Mouse (Mus musculus): ENCODE data around the gene Mybl2. TPM values are rescaled to one million over a fixed set of nuclear protein-coding genes. Genes with fewer than 3 reads are reported as not detected.

Gene Mybl2
- polyA plus RNA-seq, 1 experiment from 2014 or later, result 21.0 TPM

GRCm38 (mm10) chr2:163123496-163123895, 69.0 kb downstream of the Mybl2 start:
- WGBS, result 93% methylated on average over 5 of the region's 5 CpGs
- no peak overlapping the region for H3K4me2 ChIP-seq (replicated peaks)
- ATAC-seq (ENCODE audit: low FRiP score, low read depth), result no peak
- H3K9ac ChIP-seq, result no peak overlapping the region
- no peak overlapping the region for H3K4me3 ChIP-seq
- H3K4me1 ChIP-seq, result peaks cover 11% of the 10 kb centered on the region
- peaks cover 6% of the 10 kb centered on the region; the same call in 1 of the 2 replicates for H3K27me3 ChIP-seq (replicated peaks)
- H3K27ac ChIP-seq, result no peak overlapping the region
- H3K36me3 ChIP-seq, result no peaks in the 10 kb centered on the region
- H3K9me3 ChIP-seq, result 0 out of 2 replicates have a peak, but pooled peaks cover 5% of the 10 kb centered on the region

- no peak for ATAC-seq (ENCODE audit: low FRiP score, low read depth)
- H3K27me3 ChIP-seq (replicated peaks), result no peaks in the 10 kb centered on the region
- no peak overlapping the region for H3K4me3 ChIP-seq
- 0 out of 2 replicates have a peak, but pooled peaks cover 5% of the 10 kb centered on the region for H3K9me3 ChIP-seq
- H3K4me2 ChIP-seq (replicated peaks), result no peak overlapping the region
- no peaks in the 10 kb centered on the region for H3K4me1 ChIP-seq
- WGBS, result 81% methylated on average over 5 of the region's 5 CpGs
- no peak overlapping the region for H3K27ac ChIP-seq
- H3K9ac ChIP-seq, result no peak overlapping the region
- H3K36me3 ChIP-seq, result no peaks in the 10 kb centered on the region
Measured at GRCm38 (mm10) chr2:163130837-163131236, 76.3 kb downstream of the Mybl2 start.

GRCm38 (mm10) chr2:163132314-163132713, 77.8 kb downstream of the Mybl2 start:
- Histone ChIP-seq H3K9ac (no peak overlapping the region), H3K36me3 (no peaks in the 10 kb centered on the region), H3K4me1 (no peaks in the 10 kb centered on the region), H3K4me3 (no peak overlapping the region), H3K4me2 (replicated peaks) (no peak overlapping the region), H3K27me3 (replicated peaks) (no peaks in the 10 kb centered on the region), H3K9me3 (0 out of 2 replicates have a peak, but pooled peaks cover 4% of the 10 kb centered on the region), H3K27ac (no peak overlapping the region)
- no peak for ATAC-seq (ENCODE audit: low FRiP score, low read depth)
- WGBS, result 85% methylated on average over 5 of the region's 5 CpGs

Small RNAs within 50 kb of the gene (microRNA-seq; reads per million reads assigned to microRNA genes)
- gene Gm22174 (not detected), gene Mir7003 (not detected)

Other genes with a start within 250 kb of the Mybl2 start
- 222 and 241 TPM in 2 replicates for gene Srsf6, start 123.2 kb upstream of the Mybl2 start, polyA plus RNA-seq (2016; fragmentation: Nextera tagmentation; extraction: Ambion mirVana)
- gene L3mbtl1, start 111.2 kb upstream of the Mybl2 start, polyA plus RNA-seq (2016; fragmentation: Nextera tagmentation; extraction: Ambion mirVana), result 0.28 and 0.49 TPM in 2 replicates
- 0.08 TPM in 1 of 2 replicates, not detected in the other for gene Sgk2, start 67.4 kb upstream of the Mybl2 start, polyA plus RNA-seq (2016; fragmentation: Nextera tagmentation; extraction: Ambion mirVana)
- 46.8 and 48.4 TPM in 2 replicates for gene Ift52, start 37.3 kb upstream of the Mybl2 start, polyA plus RNA-seq (2016; fragmentation: Nextera tagmentation; extraction: Ambion mirVana)
- not detected in 2 replicates for gene Gtsf1l, start 33.2 kb downstream of the Mybl2 start, polyA plus RNA-seq (2016; fragmentation: Nextera tagmentation; extraction: Ambion mirVana)
- gene Tox2, start 148.4 kb downstream of the Mybl2 start, polyA plus RNA-seq (2016; fragmentation: Nextera tagmentation; extraction: Ambion mirVana), result 13.8 and 18.8 TPM in 2 replicates